Mouse (Mus musculus) small intestine, adult 2 months (tissue): ENCODE measurements around the gene Slc4a1.

Experiments
- CTCF ChIP-seq: fragments of 200-500 bp; IDR thresholded peaks from 2 replicates; pipeline ENCODE4 v1.5.1; 2012; ENCODE audit warnings: low read depth, mild to moderate bottlenecking, control low read depth, inconsistent platforms, low read length, moderate library complexity, mixed read lengths; ENCODE audit not compliant: insufficient replicate concordance, insufficient read length; ENCODE audit errors: extremely low read depth
- POLR2A ChIP-seq: fragments of 200-500 bp; IDR thresholded peaks from 2 replicates; pipeline ENCODE4 v1.6.1; 2012; ENCODE audit warnings: low read depth, mild to moderate bottlenecking, control low read depth, inconsistent platforms, low read length, moderate library complexity

- no peak for TF ChIP-seq CTCF
- no peak for TF ChIP-seq POLR2A
Observed at GRCm38 (mm10) chr11:102400513-102401084, 34.6 kb upstream of the Slc4a1 start.
